Mouse (Mus musculus): ENCODE measurements around the gene Ciart.

GRCm38 (mm10) chr3:95879063-95879462, 3.0 kb downstream of the Ciart start:
- TF ChIP-seq CTCF (IDR thresholded peaks at IDR 0.05; ENCODE audit: low read depth), result no peak
- TF ChIP-seq EP300 (IDR thresholded peaks at IDR 0.05; ENCODE audit: low read depth), result no peak

Data from heart, postnatal 0 days (tissue).